Mouse (Mus musculus): ENCODE measurements at regions not wholly inside any gene's neighbourhood (a gene's known extent, or its start where the extent isn't known, plus 50 kb on each side); places are given as distances from the start of the nearest gene placed in this dataset.
"Not testable (repeated sequence)": the region's sequence is repeated elsewhere in the genome, so short reads cannot be mapped to it uniquely, and the experiment has no call there.

DNA sequence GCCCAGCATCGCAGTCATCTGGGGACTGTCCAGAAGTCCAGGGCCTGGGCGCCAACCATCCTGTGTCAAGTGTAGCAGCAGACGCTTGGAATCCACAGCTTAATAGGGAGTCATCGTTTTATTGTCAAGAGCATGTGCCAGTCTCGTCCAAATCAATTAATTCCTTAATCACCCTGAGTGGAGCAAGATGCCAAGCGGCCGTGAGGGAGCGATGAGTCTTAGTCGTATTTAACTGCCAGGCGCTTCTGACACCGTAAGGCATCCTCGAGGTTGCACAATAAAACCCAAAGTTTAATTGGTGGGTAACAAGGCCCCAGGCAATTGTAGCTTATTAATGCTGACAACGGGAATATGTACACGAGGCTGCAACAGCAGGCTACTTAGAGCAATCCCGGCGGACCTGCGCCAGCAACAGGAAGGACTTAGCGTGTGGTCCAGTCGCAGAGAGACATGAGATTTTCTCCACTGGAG is 277.6 kb upstream of the Kdm8 start:
- Histone ChIP-seq H3K36me3 (no peaks in the 10 kb centered on the region), H3K4me1 (replicated peaks) (no peaks in the 10 kb centered on the region), H3K27ac (no peak overlapping the region), H3K4me2 (no peak overlapping the region), H3K4me3 (no peak overlapping the region), H3K9me3 (replicated peaks) (no peaks in the 10 kb centered on the region), H3K9ac (no peak overlapping the region), H3K27me3 (no peaks in the 10 kb centered on the region)
- no peak for ATAC-seq (replicated peaks; ENCODE audit: insufficient number of reproducible peaks, insufficient read depth, low FRiP score, low read depth)
- 81% methylated on average over 19 of the region's 19 CpGs for WGBS

DNA sequence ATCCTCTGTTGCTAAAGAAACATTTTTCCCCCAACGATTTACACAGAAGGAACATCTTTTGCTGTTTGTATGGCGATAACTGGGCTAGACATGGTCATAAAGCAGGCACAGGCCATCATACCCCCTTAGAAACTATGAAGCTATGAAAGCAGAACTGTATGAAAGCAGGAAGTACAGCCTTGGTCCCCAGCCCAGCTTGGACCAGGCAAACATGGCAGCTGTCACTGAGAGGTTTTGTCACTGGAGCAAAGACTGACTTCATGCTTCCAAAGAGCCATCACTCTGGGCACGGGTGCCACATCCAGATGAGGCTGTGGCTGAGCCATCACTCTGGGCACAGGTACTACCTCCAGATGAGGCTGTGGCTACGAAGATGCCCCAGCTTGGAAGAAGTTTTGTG is 276.8 kb upstream of the Kdm8 start:
- WGBS, result 73% methylated on average over 4 of the region's 4 CpGs

DNA sequence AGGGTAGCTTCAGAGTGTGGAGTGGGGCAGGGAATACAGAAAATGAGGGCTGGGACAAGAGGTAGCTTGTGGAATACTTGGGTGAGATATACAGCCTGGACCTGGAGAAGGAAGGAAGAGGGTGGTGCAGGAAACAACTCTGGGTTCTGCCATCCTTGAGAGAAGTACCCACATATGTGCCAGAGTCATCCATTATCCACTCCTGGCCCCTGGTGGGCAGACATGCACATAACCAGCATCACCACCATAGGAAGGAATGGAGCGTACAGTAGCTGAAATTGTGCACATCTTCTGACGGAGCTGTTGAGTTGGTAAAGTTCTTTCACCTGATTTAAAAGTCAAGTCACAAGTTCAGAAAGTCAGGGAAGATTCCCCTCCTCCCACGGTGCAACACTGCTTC is 262.9 kb upstream of the Kdm8 start:
- H3K9ac ChIP-seq, result no peak overlapping the region
- H3K9me3 ChIP-seq (replicated peaks), result no peaks in the 10 kb centered on the region
- 84% methylated on average over 3 of the region's 3 CpGs for WGBS

More for the DNA sequence above, 276.8 kb upstream of the Kdm8 start:
- H3K9ac ChIP-seq, result no peak overlapping the region
- no peaks in the 10 kb centered on the region for H3K27me3 ChIP-seq
- no peak overlapping the region for H3K4me2 ChIP-seq
- H3K27ac ChIP-seq, result no peak overlapping the region
- H3K36me3 ChIP-seq, result no peaks in the 10 kb centered on the region
- H3K4me1 ChIP-seq (replicated peaks), result no peaks in the 10 kb centered on the region
- no peak overlapping the region for H3K4me3 ChIP-seq
- no peak for ATAC-seq (replicated peaks; ENCODE audit: insufficient number of reproducible peaks, insufficient read depth, low FRiP score, low read depth)
- no peaks in the 10 kb centered on the region for H3K9me3 ChIP-seq (replicated peaks)

DNA sequence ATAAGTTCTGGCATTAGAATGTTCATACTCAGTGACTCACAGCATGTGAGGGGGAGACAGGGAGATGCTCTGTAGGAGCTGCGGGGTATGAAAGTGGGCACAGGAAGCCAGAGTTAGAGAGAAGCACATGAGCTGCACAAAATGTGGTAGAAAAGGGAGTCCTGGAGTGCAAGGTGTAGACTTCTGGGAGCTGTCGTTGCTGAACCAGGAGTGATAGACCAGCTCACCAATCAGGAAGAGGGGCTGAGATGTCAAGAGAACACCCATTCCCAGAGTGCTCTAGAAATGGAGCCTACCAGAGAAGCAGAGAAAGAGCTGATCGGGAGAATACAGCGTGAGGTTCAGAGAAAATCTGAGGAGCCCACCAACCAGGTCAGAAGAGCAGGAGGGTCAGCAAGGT is 262.2 kb upstream of the Kdm8 start:
- H3K27ac ChIP-seq, result no peak overlapping the region
- H3K36me3 ChIP-seq, result no peaks in the 10 kb centered on the region
- H3K27me3 ChIP-seq, result no peaks in the 10 kb centered on the region
- ATAC-seq (replicated peaks; ENCODE audit: insufficient number of reproducible peaks, insufficient read depth, low FRiP score, low read depth), result no peak
- H3K9me3 ChIP-seq (replicated peaks), result no peaks in the 10 kb centered on the region
- no peak overlapping the region for H3K4me3 ChIP-seq
- 75% methylated on average over 4 of the region's 4 CpGs for WGBS
- no peak overlapping the region for H3K9ac ChIP-seq
- H3K4me1 ChIP-seq (replicated peaks), result no peaks in the 10 kb centered on the region
- H3K4me2 ChIP-seq, result no peak overlapping the region

More for the DNA sequence above, 262.9 kb upstream of the Kdm8 start:
- no peak overlapping the region for H3K4me3 ChIP-seq
- no peak overlapping the region for H3K4me2 ChIP-seq
- H3K4me1 ChIP-seq (replicated peaks), result no peaks in the 10 kb centered on the region
- H3K27ac ChIP-seq, result no peak overlapping the region
- ATAC-seq (replicated peaks; ENCODE audit: insufficient number of reproducible peaks, insufficient read depth, low FRiP score, low read depth), result no peak
- no peaks in the 10 kb centered on the region for H3K27me3 ChIP-seq
- H3K36me3 ChIP-seq, result no peaks in the 10 kb centered on the region

DNA sequence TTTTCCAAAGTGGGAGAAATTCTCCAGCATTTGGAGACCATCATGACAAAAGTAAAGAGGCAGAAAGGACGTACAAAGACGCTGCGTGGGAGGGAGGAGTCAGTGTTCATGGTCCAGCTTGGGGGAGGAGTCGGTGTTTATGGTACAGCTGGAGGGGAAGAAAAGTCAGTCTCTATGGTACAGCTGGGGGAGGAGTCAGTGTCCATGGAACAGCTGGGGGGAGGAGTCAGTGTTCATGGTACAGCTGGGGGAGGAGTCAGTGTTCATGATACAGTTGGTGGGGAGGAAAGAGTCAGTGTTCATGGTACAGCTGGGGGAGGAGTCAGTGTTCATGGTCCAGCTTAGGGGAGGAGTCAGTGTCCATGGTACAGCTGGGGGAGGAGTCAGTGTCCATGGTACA is 261.5 kb upstream of the Kdm8 start:
- H3K36me3 ChIP-seq; H3K4me3 ChIP-seq; ATAC-seq (replicated peaks; ENCODE audit: insufficient number of reproducible peaks, insufficient read depth, low FRiP score, low read depth); H3K27ac ChIP-seq; H3K9me3 ChIP-seq (replicated peaks); H3K4me2 ChIP-seq; H3K9ac ChIP-seq; H3K27me3 ChIP-seq; H3K4me1 ChIP-seq (replicated peaks): not testable (repeated sequence)
- 82% methylated on average over 4 of the region's 4 CpGs for WGBS

DNA sequence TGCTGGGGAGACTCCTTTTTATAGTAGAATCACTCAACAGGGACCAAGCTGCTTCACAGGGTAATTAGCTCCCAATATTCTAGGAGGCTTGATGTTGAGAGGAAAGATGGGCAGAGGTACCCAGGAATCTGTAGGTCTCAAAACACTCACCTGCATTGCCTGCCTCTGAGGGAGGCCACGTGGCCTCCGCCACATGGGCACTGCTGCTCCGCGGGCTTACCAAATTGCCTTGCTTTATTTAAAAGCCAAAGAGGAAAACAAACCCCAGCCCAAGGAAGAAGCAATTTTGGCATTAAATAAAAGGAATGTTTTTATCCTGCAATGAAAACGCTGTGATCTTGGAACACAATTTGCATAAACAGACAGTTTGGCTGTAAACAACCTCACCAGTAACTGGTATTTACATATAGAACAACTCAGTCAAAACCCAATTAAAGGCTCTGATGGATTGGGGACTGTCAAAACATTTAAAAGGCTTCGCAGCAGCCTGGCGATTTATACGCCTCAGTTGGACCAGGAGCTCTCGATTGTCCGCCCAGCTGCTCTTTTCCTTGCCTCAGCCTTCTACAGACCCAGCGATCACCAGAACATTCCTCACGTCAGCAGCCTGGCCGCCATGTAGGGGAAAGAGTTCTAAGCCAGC is 259.3 kb upstream of the Kdm8 start:
- no peak for ATAC-seq (replicated peaks; ENCODE audit: insufficient number of reproducible peaks, insufficient read depth, low FRiP score, low read depth)
- 82% methylated on average over 13 of the region's 13 CpGs for WGBS

GRCm38 (mm10) chr7:125187011-125187740 is 257.3 kb upstream of the Kdm8 start:
- Histone ChIP-seq H3K4me3 (no peak overlapping the region), H3K36me3 (no peaks in the 10 kb centered on the region), H3K4me1 (replicated peaks) (no peaks in the 10 kb centered on the region), H3K9ac (no peak overlapping the region), H3K4me2 (no peak overlapping the region), H3K9me3 (replicated peaks) (no peaks in the 10 kb centered on the region), H3K27ac (no peak overlapping the region), H3K27me3 (no peaks in the 10 kb centered on the region)
- ATAC-seq (replicated peaks; ENCODE audit: insufficient number of reproducible peaks, insufficient read depth, low FRiP score, low read depth), result no peak
- 80% methylated on average over 10 of the region's 10 CpGs for WGBS

More for the DNA sequence above, 259.3 kb upstream of the Kdm8 start:
- no peak overlapping the region for H3K27ac ChIP-seq
- H3K4me3 ChIP-seq, result no peak overlapping the region
- H3K9me3 ChIP-seq (replicated peaks), result no peaks in the 10 kb centered on the region
- no peak overlapping the region for H3K9ac ChIP-seq
- no peaks in the 10 kb centered on the region for H3K27me3 ChIP-seq
- no peaks in the 10 kb centered on the region for H3K4me1 ChIP-seq (replicated peaks)
- no peak overlapping the region for H3K4me2 ChIP-seq
- H3K36me3 ChIP-seq, result no peaks in the 10 kb centered on the region

DNA sequence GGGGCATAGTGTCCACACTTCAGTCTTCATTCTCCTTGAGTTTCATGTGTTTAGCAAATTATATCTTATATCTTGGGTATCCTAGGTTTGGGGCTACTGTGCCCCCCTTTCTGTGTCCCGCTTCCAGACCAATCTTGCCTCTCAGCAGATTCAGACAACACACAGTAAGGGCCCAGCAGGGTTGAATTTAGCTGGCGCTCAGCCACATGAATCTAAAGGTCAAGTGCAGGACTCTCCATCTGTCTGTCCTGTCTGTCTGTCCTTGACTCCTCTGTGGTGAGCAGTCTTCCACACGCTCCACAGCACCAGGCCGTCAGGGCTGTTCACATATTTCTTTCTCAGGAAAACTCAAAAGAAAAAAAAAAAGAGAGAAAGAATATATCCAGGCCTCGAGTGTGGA is 255.5 kb upstream of the Kdm8 start:
- no peaks in the 10 kb centered on the region for H3K9me3 ChIP-seq (replicated peaks)
- no peak overlapping the region for H3K9ac ChIP-seq
- no peak overlapping the region for H3K4me2 ChIP-seq
- 68% methylated on average over 5 of the region's 5 CpGs for WGBS
- H3K27me3 ChIP-seq, result no peaks in the 10 kb centered on the region
- H3K27ac ChIP-seq, result no peak overlapping the region
- no peak for ATAC-seq (replicated peaks; ENCODE audit: insufficient number of reproducible peaks, insufficient read depth, low FRiP score, low read depth)
- H3K36me3 ChIP-seq, result no peaks in the 10 kb centered on the region
- H3K4me1 ChIP-seq (replicated peaks), result no peaks in the 10 kb centered on the region
- no peak overlapping the region for H3K4me3 ChIP-seq

DNA sequence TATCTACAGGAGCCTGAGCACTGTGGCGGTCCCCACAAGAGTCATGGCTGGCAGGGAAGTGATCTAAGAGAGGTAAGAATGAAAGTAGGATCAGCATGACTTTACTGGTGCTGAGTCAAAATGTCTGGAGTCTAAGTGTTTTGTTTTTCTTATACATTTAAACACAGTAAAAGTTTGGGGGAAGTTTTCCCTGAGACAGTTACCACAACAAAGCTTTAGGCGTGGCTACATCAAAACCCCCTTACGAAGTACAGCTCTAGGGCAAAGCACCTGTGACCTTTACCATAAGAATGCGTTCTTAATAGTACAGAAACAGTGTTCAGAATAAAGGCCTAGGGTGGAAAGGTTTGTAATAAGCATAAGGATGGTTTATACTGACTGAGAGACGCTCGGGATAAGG is 254.4 kb upstream of the Kdm8 start:
- Histone ChIP-seq H3K4me2 (no peak overlapping the region), H3K9ac (no peak overlapping the region), H3K9me3 (replicated peaks) (no peaks in the 10 kb centered on the region), H3K4me1 (replicated peaks) (no peaks in the 10 kb centered on the region), H3K36me3 (no peaks in the 10 kb centered on the region), H3K4me3 (no peak overlapping the region), H3K27ac (no peak overlapping the region), H3K27me3 (no peaks in the 10 kb centered on the region)
- no peak for ATAC-seq (replicated peaks; ENCODE audit: insufficient number of reproducible peaks, insufficient read depth, low FRiP score, low read depth)
- 75% methylated on average over 6 of the region's 6 CpGs for WGBS

DNA sequence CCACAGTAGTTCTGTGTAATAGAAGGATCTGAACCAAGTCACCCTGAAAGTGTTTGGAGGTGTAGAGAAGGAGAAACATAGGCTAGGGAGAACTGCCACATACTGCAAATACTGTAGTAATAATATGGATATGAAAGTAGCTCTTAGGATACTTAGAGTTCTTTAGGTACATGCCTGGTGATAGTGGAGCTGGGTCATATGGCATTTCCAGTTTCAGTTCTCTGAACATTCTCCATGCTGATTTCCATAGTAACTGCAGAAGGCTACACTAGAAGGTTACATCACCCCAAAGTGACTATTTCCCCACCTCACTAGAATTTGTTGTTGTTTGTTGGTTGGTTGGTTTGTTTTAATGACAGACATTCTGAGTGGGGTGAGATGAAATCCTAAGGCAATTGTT is 253.2 kb upstream of the Kdm8 start:
- Histone ChIP-seq H3K4me3 (no peak overlapping the region), H3K4me1 (replicated peaks) (no peaks in the 10 kb centered on the region), H3K4me2 (no peak overlapping the region), H3K9ac (no peak overlapping the region), H3K27ac (no peak overlapping the region), H3K9me3 (replicated peaks) (no peaks in the 10 kb centered on the region), H3K36me3 (no peaks in the 10 kb centered on the region), H3K27me3 (no peaks in the 10 kb centered on the region)
- ATAC-seq (replicated peaks; ENCODE audit: insufficient number of reproducible peaks, insufficient read depth, low FRiP score, low read depth), result no peak

DNA sequence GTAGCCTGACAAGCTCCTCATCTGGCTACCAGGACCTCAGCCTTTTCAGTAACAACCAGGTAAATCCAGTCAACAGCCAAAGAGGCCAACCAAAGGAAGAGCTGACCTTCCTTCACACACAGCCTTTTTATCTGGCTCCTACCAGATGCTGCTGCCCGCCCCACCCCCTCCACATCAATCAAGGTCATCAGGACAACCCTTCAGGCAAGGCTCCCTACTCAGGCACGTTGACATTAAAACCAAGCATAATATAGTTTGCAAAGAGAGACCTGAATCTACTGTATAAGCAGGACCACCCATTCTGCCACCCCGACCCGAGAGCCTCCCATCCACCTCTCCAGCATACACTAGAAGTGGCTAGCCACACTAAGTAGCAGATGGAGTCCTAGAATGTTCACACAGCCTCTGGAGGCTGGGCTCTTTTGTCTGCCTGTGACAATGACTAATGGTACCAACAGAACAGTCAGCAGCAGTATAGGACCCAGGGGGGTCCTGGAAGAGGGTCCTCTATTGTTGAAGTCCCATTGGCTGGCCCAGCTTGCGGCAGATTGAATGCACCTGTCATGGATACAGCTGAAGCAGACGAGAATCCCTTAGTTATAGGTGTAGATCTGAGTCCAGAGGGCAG is 233.0 kb upstream of the Kdm8 start:
- no peaks in the 10 kb centered on the region for H3K27me3 ChIP-seq
- no peak overlapping the region for H3K4me3 ChIP-seq
- no peaks in the 10 kb centered on the region for H3K36me3 ChIP-seq
- H3K4me2 ChIP-seq, result no peak overlapping the region
- no peak for ATAC-seq (replicated peaks; ENCODE audit: insufficient number of reproducible peaks, insufficient read depth, low FRiP score, low read depth)
- H3K9me3 ChIP-seq (replicated peaks), result no peaks in the 10 kb centered on the region
- WGBS, result 63% methylated on average over 6 of the region's 6 CpGs
- H3K9ac ChIP-seq, result no peak overlapping the region
- H3K27ac ChIP-seq, result no peak overlapping the region
- no peaks in the 10 kb centered on the region for H3K4me1 ChIP-seq (replicated peaks)

DNA sequence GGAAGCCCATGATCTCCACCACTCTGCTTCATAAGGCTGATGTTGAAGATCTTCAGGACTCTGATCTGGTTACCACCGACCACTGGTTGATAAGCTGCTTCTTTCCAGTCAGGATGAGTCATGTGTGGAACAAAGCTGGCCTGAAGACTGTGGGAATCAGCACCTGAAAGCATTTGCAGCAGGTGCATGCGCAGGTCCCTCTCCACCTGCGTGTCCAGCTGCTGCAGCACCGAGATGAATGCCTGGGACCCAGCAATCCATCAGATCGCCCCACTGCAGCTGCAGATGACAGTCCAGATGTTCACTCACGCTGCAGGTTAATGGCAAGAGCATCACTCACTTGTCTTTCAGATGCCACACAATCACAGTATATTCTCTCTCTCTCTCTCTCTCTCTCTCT is 230.4 kb upstream of the Kdm8 start:
- no peak overlapping the region for H3K27ac ChIP-seq
- no peaks in the 10 kb centered on the region for H3K9me3 ChIP-seq (replicated peaks)
- no peak overlapping the region for H3K4me2 ChIP-seq
- H3K9ac ChIP-seq, result no peak overlapping the region
- H3K27me3 ChIP-seq, result no peaks in the 10 kb centered on the region
- no peak overlapping the region for H3K4me3 ChIP-seq
- ATAC-seq (replicated peaks; ENCODE audit: insufficient number of reproducible peaks, insufficient read depth, low FRiP score, low read depth), result no peak
- H3K36me3 ChIP-seq, result no peaks in the 10 kb centered on the region
- no peaks in the 10 kb centered on the region for H3K4me1 ChIP-seq (replicated peaks)
- WGBS, result 73% methylated on average over 6 of the region's 6 CpGs

All from heart, embryonic 15.5 days (tissue).